Mouse (Mus musculus): ENCODE measurements around the gene Chd1l.

DNA sequence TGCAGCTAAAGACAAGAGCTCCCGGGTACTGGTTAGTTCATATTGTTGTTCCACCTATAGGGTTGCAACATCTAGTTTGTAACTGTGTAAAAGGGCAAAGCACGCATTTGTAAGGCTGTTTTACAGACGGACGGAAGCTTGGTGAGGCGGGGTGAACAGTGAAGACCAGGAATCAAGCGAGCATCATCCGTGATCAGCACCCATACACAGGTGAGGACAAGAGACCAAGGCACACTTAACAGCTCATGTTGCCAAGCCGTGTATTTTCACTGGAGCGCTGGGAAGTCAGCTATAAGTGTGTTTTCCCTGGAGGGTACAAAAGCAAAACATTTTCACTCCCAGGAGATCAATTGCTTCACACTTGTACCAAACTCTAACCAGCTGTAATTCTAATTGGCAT is 36.2 kb downstream of the Chd1l start:
- no peak for TF ChIP-seq CTCF (IDR thresholded peaks at IDR 0.05; ENCODE audit: borderline replicate concordance, insufficient read depth, low read length)
- TF ChIP-seq POLR2A (IDR thresholded peaks at IDR 0.05; ENCODE audit: low read depth, low read length), result no peak
